Mouse (Mus musculus) lung, embryonic 16.5 days (tissue): ENCODE measurements at regions not wholly inside any gene's neighbourhood (a gene's known extent, or its start where the extent isn't known, plus 50 kb on each side); places are given as distances from the start of the nearest gene placed in this dataset.

ENCODE experiments used
- ATAC-seq: fragments of 200-750 bp; cut with Nextera tagmentation; 2 replicates; pipeline ENCODE4 v1.8.0; 2017; ENCODE audit warnings: low read depth, mild to moderate bottlenecking, moderate library complexity
- H3K27ac ChIP-seq: fragments of 300-500 bp; sonication (generic); 2 replicates; pipeline ENCODE4 v1.5.1; 2014; ENCODE audit warnings: mild to moderate bottlenecking, control low read depth, low read length
- H3K27me3 ChIP-seq: fragments of 300-500 bp; sonication (generic); 2 replicates; pipeline ENCODE4 v1.6.1; 2014; ENCODE audit warnings: low read depth, low read length, mixed read lengths; ENCODE audit not compliant: control insufficient read depth, insufficient read depth
- H3K36me3 ChIP-seq: fragments of 300-500 bp; sonication (generic); 2 replicates; pipeline ENCODE4 v1.6.1; 2014; ENCODE audit warnings: low read length; ENCODE audit not compliant: control insufficient read depth, insufficient read depth
- H3K4me1 ChIP-seq: fragments of 300-500 bp; sonication (generic); replicated peaks from 2 replicates; pipeline ENCODE4 v1.6.1; 2014; ENCODE audit warnings: low read length, mixed read lengths; ENCODE audit not compliant: control insufficient read depth, insufficient read depth
- H3K4me2 ChIP-seq: fragments of 300-500 bp; sonication (generic); 2 replicates; pipeline ENCODE4 v1.6.1; 2014; ENCODE audit warnings: low read depth, low read length, control low read depth
- H3K4me3 ChIP-seq: fragments of 300-500 bp; sonication (generic); 2 replicates; pipeline ENCODE4 v1.5.1; 2014; ENCODE audit warnings: mild to moderate bottlenecking, low read length, control low read depth
- H3K9ac ChIP-seq: fragments of 300-500 bp; sonication (generic); 2 replicates; pipeline ENCODE4 v1.6.1; 2014; ENCODE audit warnings: low read length, control low read depth
- H3K9me3 ChIP-seq: fragments of 300-500 bp; sonication (generic); 2 replicates; pipeline ENCODE4 v1.6.1; 2016; ENCODE audit warnings: low read length; ENCODE audit not compliant: control insufficient read depth
- WGBS: fragments of 180-500 bp; shearing (Covaris S2); extraction: QIAGEN DNeasy Blood & Tissue Kit; methylation state at CpG from one replicate; pipeline ENCODE4 v1.1.7; 2014; 5-methylcytosine and 5-hydroxymethylcytosine counted together

DNA sequence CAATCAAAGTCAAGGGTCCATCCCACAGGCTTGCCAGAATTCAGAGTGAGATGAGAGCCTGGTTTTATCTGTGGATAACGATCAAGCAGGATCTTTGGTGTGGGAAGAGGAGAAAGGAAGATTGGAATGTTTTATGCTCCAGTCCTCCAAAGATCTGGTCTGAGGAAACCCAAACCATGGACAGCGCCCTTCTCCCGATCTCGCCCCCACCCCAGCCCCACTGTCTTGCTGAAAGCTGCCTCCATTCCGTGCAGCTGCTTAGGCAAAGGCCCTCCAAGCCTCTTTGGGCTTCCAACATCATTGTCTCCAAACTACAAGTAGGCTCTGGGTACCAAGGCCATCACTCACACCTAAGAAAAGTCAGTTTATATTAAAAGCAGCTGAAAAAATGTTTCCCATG is 519.1 kb upstream of the Gulo start:
- Histone ChIP-seq H3K9me3 (no peaks in the 10 kb centered on the region), H3K9ac (no peak overlapping the region), H3K4me3 (no peak overlapping the region), H3K27me3 (no peaks in the 10 kb centered on the region), H3K4me2 (no peak overlapping the region), H3K4me1 (no peaks in the 10 kb centered on the region), H3K36me3 (no peaks in the 10 kb centered on the region), H3K27ac (no peak overlapping the region)
- 20% methylated on average over 5 of the region's 5 CpGs for WGBS
- no peak for ATAC-seq

GRCm38 (mm10) chr14:66527061-66527460 is 518.1 kb upstream of the Gulo start:
- no peak overlapping the region for H3K9ac ChIP-seq
- no peak for ATAC-seq
- H3K4me1 ChIP-seq: no peaks in the 10 kb centered on the region
- no peak overlapping the region for H3K4me2 ChIP-seq
- no peaks in the 10 kb centered on the region for H3K36me3 ChIP-seq
- H3K9me3 ChIP-seq: no peaks in the 10 kb centered on the region
- H3K27ac ChIP-seq: no peak overlapping the region
- 57% methylated on average over 6 of the region's 6 CpGs for WGBS
- no peak overlapping the region for H3K4me3 ChIP-seq
- H3K27me3 ChIP-seq: no peaks in the 10 kb centered on the region

DNA sequence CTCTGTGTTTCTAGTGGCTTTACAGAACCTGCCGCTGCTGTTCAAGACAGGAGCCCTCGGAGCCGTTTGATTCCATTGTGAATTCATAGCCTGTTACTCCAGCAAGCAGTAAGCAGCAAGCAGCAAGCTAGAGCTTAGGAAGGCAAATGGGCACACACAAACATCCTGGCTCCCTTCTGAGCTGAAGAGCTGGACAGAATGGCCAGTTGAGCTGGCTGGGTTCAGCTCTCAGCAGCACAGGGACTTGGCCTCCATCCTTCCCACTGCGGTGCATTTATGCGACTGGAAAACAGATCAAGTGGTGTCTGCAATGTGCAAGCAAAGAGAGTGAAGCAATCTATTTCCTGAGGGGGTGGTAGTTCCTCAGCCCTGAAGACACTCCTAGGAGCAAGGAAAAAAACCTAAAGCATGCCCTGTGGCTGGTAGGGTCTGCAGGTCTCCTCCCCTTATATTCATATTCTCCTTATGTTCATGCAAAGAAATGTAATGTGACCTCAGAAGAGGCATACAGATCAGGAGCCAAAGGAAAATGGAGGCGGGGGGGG is 513.9 kb upstream of the Gulo start:
- no peaks in the 10 kb centered on the region for H3K9me3 ChIP-seq

GRCm38 (mm10) chr14:66521836-66522629 is 513.0 kb upstream of the Gulo start:
- Histone ChIP-seq H3K9ac (no peak overlapping the region), H3K9me3 (no peaks in the 10 kb centered on the region), H3K4me1 (no peaks in the 10 kb centered on the region), H3K4me3 (no peak overlapping the region), H3K4me2 (no peak overlapping the region), H3K27ac (no peak overlapping the region), H3K27me3 (no peaks in the 10 kb centered on the region), H3K36me3 (no peaks in the 10 kb centered on the region)
- WGBS: 37% methylated on average over 7 of the region's 7 CpGs
- ATAC-seq: no peak

More for the DNA sequence above, 513.9 kb upstream of the Gulo start:
- Histone ChIP-seq H3K27ac (no peak overlapping the region), H3K4me1 (no peaks in the 10 kb centered on the region), H3K27me3 (no peaks in the 10 kb centered on the region), H3K4me2 (no peak overlapping the region), H3K9ac (no peak overlapping the region), H3K36me3 (no peaks in the 10 kb centered on the region), H3K4me3 (no peak overlapping the region)
- ATAC-seq: no peak
- 66% methylated on average over 6 of the region's 6 CpGs for WGBS

GRCm38 (mm10) chr14:66516770-66517169 is 507.8 kb upstream of the Gulo start:
- H3K9me3 ChIP-seq: no peaks in the 10 kb centered on the region
- no peak overlapping the region for H3K9ac ChIP-seq
- no peaks in the 10 kb centered on the region for H3K36me3 ChIP-seq
- H3K4me2 ChIP-seq: no peak overlapping the region
- no peaks in the 10 kb centered on the region for H3K27me3 ChIP-seq
- 79% methylated on average over 3 of the region's 3 CpGs for WGBS
- no peaks in the 10 kb centered on the region for H3K4me1 ChIP-seq
- no peak overlapping the region for H3K27ac ChIP-seq
- ATAC-seq: no peak
- H3K4me3 ChIP-seq: no peak overlapping the region

DNA sequence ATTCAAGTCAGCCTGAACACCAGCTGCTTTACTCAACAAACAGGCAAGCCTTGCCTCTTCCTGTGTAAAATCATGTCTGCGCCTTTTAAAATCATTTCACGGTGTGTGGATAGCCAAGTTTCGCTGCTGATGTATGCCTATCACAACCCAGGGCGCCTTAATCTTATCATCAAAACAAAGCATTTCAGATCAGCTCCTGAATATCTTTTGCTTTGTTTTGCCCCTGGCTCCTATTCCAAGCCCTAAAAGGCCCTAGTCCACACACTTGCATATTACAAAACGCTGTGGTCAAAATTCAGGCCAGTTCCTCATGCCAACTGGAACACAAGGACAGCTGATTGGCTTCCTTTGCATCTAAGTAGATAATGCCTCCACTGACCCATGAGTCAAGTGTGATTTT is 501.7 kb upstream of the Gulo start:
- no peaks in the 10 kb centered on the region for H3K9me3 ChIP-seq
- WGBS: 70% methylated on average over 5 of the region's 5 CpGs
- no peak overlapping the region for H3K4me3 ChIP-seq
- H3K4me2 ChIP-seq: no peak overlapping the region
- no peak overlapping the region for H3K27ac ChIP-seq
- H3K4me1 ChIP-seq: no peaks in the 10 kb centered on the region
- no peaks in the 10 kb centered on the region for H3K27me3 ChIP-seq
- H3K36me3 ChIP-seq: no peaks in the 10 kb centered on the region
- no peak for ATAC-seq
- no peak overlapping the region for H3K9ac ChIP-seq

DNA sequence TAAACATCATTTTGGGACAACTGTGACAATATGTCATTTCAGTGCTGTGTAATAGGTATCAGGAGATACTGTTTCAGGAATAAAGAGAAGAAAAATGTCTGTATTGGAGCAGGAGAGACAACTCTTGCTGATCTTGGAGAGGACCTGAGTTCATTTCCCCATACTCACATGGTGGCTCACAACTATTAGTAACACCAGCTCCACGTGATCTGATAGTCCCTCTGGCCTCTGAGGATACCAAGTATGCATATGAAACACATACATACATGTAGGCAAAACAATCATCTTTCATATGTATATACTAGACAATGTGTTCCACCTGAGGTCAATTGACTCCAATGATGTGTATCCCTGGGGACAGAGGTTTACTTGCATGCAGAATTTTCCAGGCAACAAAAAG is 501.2 kb upstream of the Gulo start:
- no peaks in the 10 kb centered on the region for H3K36me3 ChIP-seq
- no peak overlapping the region for H3K4me2 ChIP-seq
- no peak overlapping the region for H3K27ac ChIP-seq
- ATAC-seq: no peak
- H3K27me3 ChIP-seq: no peaks in the 10 kb centered on the region
- 44% methylated on average over 1 of the region's 1 CpGs for WGBS
- H3K9ac ChIP-seq: no peak overlapping the region
- H3K4me1 ChIP-seq: no peaks in the 10 kb centered on the region
- H3K4me3 ChIP-seq: no peak overlapping the region
- H3K9me3 ChIP-seq: no peaks in the 10 kb centered on the region

DNA sequence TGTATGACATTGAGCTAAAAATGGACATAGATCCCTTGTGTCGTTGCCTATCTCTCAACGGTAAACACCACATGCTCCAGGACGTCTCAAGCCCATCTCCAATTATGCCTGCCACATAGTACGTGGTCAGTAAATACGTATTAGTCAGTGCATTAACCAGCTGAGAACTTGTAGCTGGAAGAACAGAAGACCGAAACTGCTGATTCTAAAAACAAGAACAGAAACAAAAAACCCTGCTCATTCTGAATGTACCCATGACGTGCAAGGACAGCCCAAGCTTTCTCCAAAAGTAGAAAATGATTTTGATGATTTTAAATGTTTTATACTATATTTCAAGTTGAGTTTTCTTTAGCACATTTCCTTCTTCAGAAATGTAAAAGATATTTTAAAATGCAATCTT is 500.7 kb upstream of the Gulo start:
- no peak overlapping the region for H3K4me3 ChIP-seq
- H3K9ac ChIP-seq: no peak overlapping the region
- no peaks in the 10 kb centered on the region for H3K9me3 ChIP-seq
- H3K27me3 ChIP-seq: no peaks in the 10 kb centered on the region
- no peak overlapping the region for H3K27ac ChIP-seq
- WGBS: 82% methylated on average over 7 of the region's 7 CpGs
- no peak overlapping the region for H3K4me2 ChIP-seq
- H3K36me3 ChIP-seq: no peaks in the 10 kb centered on the region
- no peaks in the 10 kb centered on the region for H3K4me1 ChIP-seq
- no peak for ATAC-seq

DNA sequence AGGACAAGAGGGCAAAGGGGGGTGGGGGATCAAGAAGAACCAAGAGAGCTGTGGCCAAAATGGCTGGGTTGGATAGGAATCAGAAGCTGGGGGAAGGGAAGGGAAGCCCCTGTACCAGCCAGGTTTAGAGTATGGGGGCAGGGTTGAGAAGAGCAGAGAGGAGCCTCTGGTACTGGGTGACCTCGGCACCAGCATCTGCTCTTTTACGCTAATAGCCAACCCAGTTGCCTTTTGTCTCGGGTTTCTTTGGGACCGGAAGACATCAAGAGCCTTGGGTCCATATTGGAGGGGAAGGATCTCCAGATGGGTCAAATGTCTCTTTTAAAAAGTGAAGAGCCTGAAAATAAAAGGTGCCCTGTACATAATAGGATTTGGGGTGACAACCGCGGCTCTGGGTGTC is 493.0 kb upstream of the Gulo start:
- Histone ChIP-seq H3K9ac (no peak overlapping the region), H3K27ac (no peak overlapping the region), H3K4me2 (no peak overlapping the region), H3K27me3 (no peaks in the 10 kb centered on the region), H3K36me3 (no peaks in the 10 kb centered on the region), H3K9me3 (no peaks in the 10 kb centered on the region), H3K4me1 (peaks cover 4% of the 10 kb centered on the region; the same call in 1 of the 2 replicates), H3K4me3 (no peak overlapping the region)
- ATAC-seq: no peak
- WGBS: 87% methylated on average over 6 of the region's 6 CpGs
